Mouse (Mus musculus): Measurements from ENCODE around the gene Atl1. TPM values are rescaled to one million over a fixed set of nuclear protein-coding genes. Genes with fewer than 3 reads are reported as not detected.

Gene Atl1
- polyA plus RNA-seq, 2 experiments, result 0.73 to 1.1 TPM

DNA sequence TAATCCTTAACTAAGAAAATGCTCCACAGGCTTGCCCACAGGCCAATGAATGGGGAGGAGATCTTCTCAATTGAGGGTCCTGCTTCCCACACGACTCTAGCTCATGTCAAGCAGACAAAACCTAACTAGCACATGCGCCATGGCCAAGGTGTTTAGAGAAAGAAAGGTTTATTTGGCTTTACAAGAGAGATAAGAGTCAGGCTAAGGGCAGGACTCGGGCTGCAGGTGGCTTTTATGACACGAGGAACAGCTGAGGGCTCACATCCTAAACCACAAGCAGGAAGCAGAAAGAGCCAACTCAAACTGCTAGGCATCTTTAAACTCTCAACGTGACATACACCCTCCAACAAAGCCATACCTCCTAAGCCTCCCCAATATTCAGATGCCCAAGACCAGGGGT, 25.1 kb upstream of the Atl1 start:
- Histone ChIP-seq H3K9ac (replicated peaks) (no peak overlapping the region), H3K9me3 (ENCODE audit: control insufficient read depth, low read length) (no peaks in the 10 kb centered on the region), H3K27me3 (ENCODE audit: control insufficient read depth, insufficient read depth, low read length) (no peaks in the 10 kb centered on the region), H3K27ac (no peak overlapping the region), H3K36me3 (replicated peaks; ENCODE audit: control insufficient read depth, insufficient read depth, low read depth) (peaks cover 14% of the 10 kb centered on the region), H3K4me3 (ENCODE audit: insufficient read depth in 1 of 2, low read depth in 2 of 2, low read length in 2 of 2) (no peak overlapping the region), H3K4me1 (replicated peaks; ENCODE audit: control insufficient read depth in 2 of 2, insufficient read depth in 2 of 2, low read length in 1 of 2) (peaks cover 0 to 6% of the 10 kb centered on the region in 2 experiments; a peak in 2 of 4 replicates), H3K4me2 (ENCODE audit: low read depth) (no peak overlapping the region)
- TF ChIP-seq EP300 (IDR thresholded peaks at IDR 0.05; ENCODE audit: low read depth) (no peak), CTCF (IDR thresholded peaks at IDR 0.05; ENCODE audit: low read depth) (no peak)
- no peak for ATAC-seq (ENCODE audit: insufficient read depth)
- DNase-seq (ENCODE audit: low read depth in 3 of 3, low spot score in 3 of 3), result no peak
- WGBS (ENCODE audit: insufficient replicate concordance), result 35% methylated on average over 5 of the region's 5 CpGs

- H3K4me1 ChIP-seq (replicated peaks; ENCODE audit: control insufficient read depth in 2 of 2, insufficient read depth in 2 of 2, low read length in 1 of 2), result no peaks in the 10 kb centered on the region
- H3K9ac ChIP-seq (replicated peaks), result no peak overlapping the region
- H3K27ac ChIP-seq, result no peak overlapping the region
- H3K36me3 ChIP-seq (replicated peaks; ENCODE audit: control insufficient read depth, insufficient read depth, low read depth), result peaks cover 10% of the 10 kb centered on the region
- no peak for ATAC-seq (ENCODE audit: insufficient read depth)
- H3K27me3 ChIP-seq (ENCODE audit: control insufficient read depth, insufficient read depth, low read length), result no peaks in the 10 kb centered on the region
- no peak for DNase-seq (ENCODE audit: low read depth in 3 of 3, low spot score in 3 of 3)
- H3K4me2 ChIP-seq (ENCODE audit: low read depth), result no peak overlapping the region
- 90% methylated on average over 5 of the region's 5 CpGs for WGBS (ENCODE audit: insufficient replicate concordance)
- H3K9me3 ChIP-seq (ENCODE audit: control insufficient read depth, low read length), result no peaks in the 10 kb centered on the region
- no peak overlapping the region for H3K4me3 ChIP-seq (ENCODE audit: insufficient read depth in 1 of 2, low read depth in 2 of 2, low read length in 2 of 2)
- TF ChIP-seq EP300 (IDR thresholded peaks at IDR 0.05; ENCODE audit: low read depth), result no peak
- TF ChIP-seq CTCF (IDR thresholded peaks at IDR 0.05; ENCODE audit: low read depth), result no peak
Observed at GRCm38 (mm10) chr12:69871632-69872031, 20.8 kb upstream of the Atl1 start.

DNA sequence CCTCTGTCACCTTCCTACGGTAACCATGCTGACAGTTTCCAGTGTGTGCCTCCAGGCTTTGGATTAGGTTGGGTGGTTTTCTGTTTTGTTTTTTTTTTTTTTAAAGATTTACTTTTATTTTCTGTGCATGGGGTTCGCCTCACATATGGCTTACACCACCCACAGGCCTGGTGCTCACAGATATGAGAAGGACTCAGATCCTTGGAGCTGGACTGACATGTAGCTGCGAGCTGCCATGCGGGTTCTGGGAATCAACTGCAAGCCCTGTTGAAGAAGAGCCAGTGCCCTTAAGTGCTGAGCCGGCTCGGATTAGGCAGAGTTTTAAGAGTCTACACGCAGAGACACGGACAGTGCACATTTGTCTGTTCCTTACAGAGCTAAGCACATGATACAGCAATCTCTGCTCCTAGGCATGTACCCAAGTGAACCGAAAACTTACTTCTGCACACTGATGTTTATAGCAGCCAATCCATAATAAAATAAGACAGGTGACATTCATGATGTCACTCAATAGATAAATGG, 14.5 kb upstream of the Atl1 start:
- no peaks in the 10 kb centered on the region for H3K9me3 ChIP-seq (ENCODE audit: control insufficient read depth, low read length)
- WGBS (ENCODE audit: insufficient replicate concordance), result 73% methylated on average over 9 of the region's 9 CpGs
- H3K9ac ChIP-seq (replicated peaks), result no peak overlapping the region; the same call in 1 of the 2 replicates
- H3K4me1 ChIP-seq (replicated peaks; ENCODE audit: control insufficient read depth in 2 of 2, insufficient read depth in 2 of 2, low read length in 1 of 2), result peaks cover 15 to 19% of the 10 kb centered on the region in 2 experiments
- no peak overlapping the region for H3K4me3 ChIP-seq (ENCODE audit: insufficient read depth in 1 of 2, low read depth in 2 of 2, low read length in 2 of 2)
- H3K4me2 ChIP-seq (ENCODE audit: low read depth), result no peak overlapping the region
- TF ChIP-seq CTCF (IDR thresholded peaks at IDR 0.05; ENCODE audit: low read depth) (no peak), EP300 (IDR thresholded peaks at IDR 0.05; ENCODE audit: low read depth) (no peak)
- DNase-seq (ENCODE audit: low read depth in 3 of 3, low spot score in 3 of 3) (peak in 1 of 3 experiments; percentile 44), ATAC-seq (ENCODE audit: insufficient read depth) (peak; percentile 26; the same call in 1 of the 2 replicates)
- H3K27me3 ChIP-seq (ENCODE audit: control insufficient read depth, insufficient read depth, low read length), result no peaks in the 10 kb centered on the region
- H3K36me3 ChIP-seq (replicated peaks; ENCODE audit: control insufficient read depth, insufficient read depth, low read depth), result no peaks in the 10 kb centered on the region; the same call in 1 of the 2 replicates
- no peak overlapping the region for H3K27ac ChIP-seq

DNA sequence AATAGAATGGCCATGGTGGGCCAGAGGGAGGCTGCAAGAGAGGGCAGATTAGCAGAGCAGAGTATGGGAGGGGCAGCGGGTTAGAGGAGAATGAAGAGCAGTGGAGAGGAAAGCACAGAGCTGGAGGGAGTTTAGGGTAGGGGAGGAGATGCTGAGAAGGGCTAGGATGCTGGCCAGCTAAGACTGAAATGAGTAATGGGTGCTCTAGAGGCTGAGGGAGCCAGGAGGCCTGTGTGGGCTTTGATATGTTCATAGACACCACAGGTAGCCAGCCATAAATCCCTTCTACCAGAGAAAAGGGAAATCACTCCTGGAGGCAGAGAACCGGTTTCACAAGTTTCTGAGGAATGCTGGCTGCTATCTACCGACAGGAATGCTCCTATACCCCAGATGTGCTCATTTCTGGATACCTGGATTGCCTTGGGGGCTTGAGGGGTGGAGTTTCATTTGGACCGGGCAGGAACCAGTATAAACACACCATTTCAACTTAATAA, 13.2 kb upstream of the Atl1 start:
- H3K4me2 ChIP-seq (ENCODE audit: low read depth), result 0 out of 2 replicates have a peak overlapping the region, but pooled peaks have one; percentile 2
- H3K4me1 ChIP-seq (replicated peaks; ENCODE audit: control insufficient read depth in 2 of 2, insufficient read depth in 2 of 2, low read length in 1 of 2), result peaks cover 15 to 19% of the 10 kb centered on the region in 2 experiments
- H3K4me3 ChIP-seq (ENCODE audit: insufficient read depth in 1 of 2, low read depth in 2 of 2, low read length in 2 of 2), result no peak overlapping the region
- H3K9ac ChIP-seq (replicated peaks), result no peak overlapping the region; the same call in 1 of the 2 replicates
- H3K36me3 ChIP-seq (replicated peaks; ENCODE audit: control insufficient read depth, insufficient read depth, low read depth), result no peaks in the 10 kb centered on the region
- 33% methylated on average over 4 of the region's 4 CpGs for WGBS (ENCODE audit: insufficient replicate concordance)
- no peaks in the 10 kb centered on the region for H3K27me3 ChIP-seq (ENCODE audit: control insufficient read depth, insufficient read depth, low read length)
- H3K27ac ChIP-seq, result no peak overlapping the region
- no peak for TF ChIP-seq CTCF (IDR thresholded peaks at IDR 0.05; ENCODE audit: low read depth)
- TF ChIP-seq EP300 (IDR thresholded peaks at IDR 0.05; ENCODE audit: low read depth), result no peak
- DNase-seq (ENCODE audit: low read depth in 3 of 3, low spot score in 3 of 3) (no peak), ATAC-seq (ENCODE audit: insufficient read depth) (no peak)
- no peaks in the 10 kb centered on the region for H3K9me3 ChIP-seq (ENCODE audit: control insufficient read depth, low read length)

DNA sequence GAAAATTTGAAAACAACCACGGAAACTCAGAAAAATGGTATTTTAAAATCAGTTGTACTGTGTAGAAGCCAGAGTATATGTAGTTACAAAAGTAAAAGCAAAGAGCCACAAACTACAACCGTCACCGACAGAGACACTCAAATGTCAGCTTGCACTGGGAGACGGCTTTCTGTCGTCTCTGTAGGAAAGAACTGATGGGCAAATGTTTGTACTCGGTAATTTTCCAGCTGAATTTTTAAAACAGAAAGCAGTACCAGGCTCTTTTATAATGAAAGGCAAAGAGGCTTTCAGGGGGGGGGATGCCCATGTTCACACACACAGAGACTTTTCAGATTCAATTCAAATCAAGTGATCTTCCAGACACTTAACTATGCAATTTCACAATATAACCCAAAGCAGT, 12.7 kb upstream of the Atl1 start:
- H3K4me2 ChIP-seq (ENCODE audit: low read depth), result no peak overlapping the region
- WGBS (ENCODE audit: insufficient replicate concordance), result 54% methylated on average over 6 of the region's 6 CpGs
- no peak overlapping the region; the same call in 1 of the 2 replicates for H3K9ac ChIP-seq (replicated peaks)
- no peak overlapping the region for H3K27ac ChIP-seq
- no peak for ATAC-seq (ENCODE audit: insufficient read depth)
- peaks cover 15 to 19% of the 10 kb centered on the region in 2 experiments for H3K4me1 ChIP-seq (replicated peaks; ENCODE audit: control insufficient read depth in 2 of 2, insufficient read depth in 2 of 2, low read length in 1 of 2)
- no peak overlapping the region for H3K4me3 ChIP-seq (ENCODE audit: insufficient read depth in 1 of 2, low read depth in 2 of 2, low read length in 2 of 2)
- DNase-seq (ENCODE audit: low read depth in 3 of 3, low spot score in 3 of 3), result no peak
- no peaks in the 10 kb centered on the region for H3K27me3 ChIP-seq (ENCODE audit: control insufficient read depth, insufficient read depth, low read length)
- H3K9me3 ChIP-seq (ENCODE audit: control insufficient read depth, low read length), result no peaks in the 10 kb centered on the region
- no peaks in the 10 kb centered on the region for H3K36me3 ChIP-seq (replicated peaks; ENCODE audit: control insufficient read depth, insufficient read depth, low read depth)
- TF ChIP-seq EP300 (IDR thresholded peaks at IDR 0.05; ENCODE audit: low read depth) (no peak), CTCF (IDR thresholded peaks at IDR 0.05; ENCODE audit: low read depth) (no peak)

Measured in liver, embryonic 14.5 days (tissue).